Mouse (Mus musculus) hindbrain, embryonic 12.5 days (tissue): ENCODE measurements around the gene Mfap4. TPM values are rescaled to one million over a fixed set of nuclear protein-coding genes. Genes with fewer than 3 reads are reported as not detected.

ENCODE experiments used
- ATAC-seq: fragments of 200-750 bp; cut with Nextera tagmentation; 2 replicates; pipeline ENCODE4 v1.8.0; 2017; ENCODE audit warnings: moderate TSS enrichment; ENCODE audit not compliant: low FRiP score
- H3K27ac ChIP-seq: fragments of 300-500 bp; sonication (generic); 2 replicates; pipeline ENCODE4 v1.5.1; 2016; ENCODE audit warnings: mild to moderate bottlenecking
- H3K27me3 ChIP-seq: fragments of 300-500 bp; sonication (generic); 2 replicates; pipeline ENCODE4 v1.6.1; 2016; ENCODE audit warnings: mild to moderate bottlenecking
- H3K36me3 ChIP-seq: fragments of 300-500 bp; sonication (generic); 2 replicates; pipeline ENCODE4 v1.6.1; 2016; ENCODE audit warnings: mild to moderate bottlenecking
- H3K4me1 ChIP-seq: fragments of 300-500 bp; sonication (generic); 2 replicates; pipeline ENCODE4 v1.6.1; 2016
- H3K4me2 ChIP-seq: fragments of 300-500 bp; sonication (generic); replicated peaks from 2 replicates; pipeline ENCODE4 v1.6.1; 2016; ENCODE audit warnings: mild to moderate bottlenecking
- H3K4me3 ChIP-seq: fragments of 300-500 bp; sonication (generic); 2 replicates; pipeline ENCODE4 v1.5.1; 2016; ENCODE audit warnings: mild to moderate bottlenecking
- H3K9ac ChIP-seq: fragments of 300-500 bp; sonication (generic); 2 replicates; pipeline ENCODE4 v1.6.1; 2016; ENCODE audit warnings: mild to moderate bottlenecking, moderate library complexity
- H3K9me3 ChIP-seq: fragments of 300-500 bp; sonication (generic); replicated peaks from 2 replicates; pipeline ENCODE4 v1.6.1; 2016; ENCODE audit warnings: mild to moderate bottlenecking
- WGBS: fragments of 180-500 bp; shearing (Covaris S2); methylation state at CpG from one replicate; pipeline ENCODE4 v1.1.7; 2016; 5-methylcytosine and 5-hydroxymethylcytosine counted together
- polyA plus RNA-seq: library from polyadenylated mRNA; unstranded; fragments of >200 nt; fragmentation: Nextera tagmentation; extraction: Ambion mirVana; gene quantifications from 2 replicates; pipeline ENCODE4 v1.2.1, GENCODE M21; 2016

The Mfap4 gene
- polyA plus RNA-seq, 1 experiment from 2014 or later = 131 TPM

DNA sequence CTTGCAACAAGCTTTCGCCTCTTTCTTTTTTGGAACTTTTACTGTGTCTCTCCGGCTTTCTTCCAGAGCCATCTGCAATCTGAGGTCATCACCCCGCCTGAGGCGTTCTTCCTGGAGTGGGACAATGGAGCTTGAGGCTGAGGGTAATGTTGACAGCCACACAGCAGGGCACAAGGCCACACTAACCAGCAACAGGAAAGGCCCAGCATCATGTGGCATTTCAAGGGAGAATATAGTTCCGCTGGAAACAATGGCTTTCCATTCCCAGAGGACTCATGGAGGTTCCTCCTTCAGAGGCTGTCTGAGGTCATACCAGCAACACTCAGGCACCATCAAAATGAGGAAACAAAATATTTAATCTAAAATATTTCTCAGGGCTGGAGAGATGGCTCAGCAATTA, 48.3 kb downstream of the Mfap4 start:
- WGBS = 57% methylated on average over 5 of the region's 5 CpGs
- H3K4me3 ChIP-seq = no peak overlapping the region
- ATAC-seq = no peak
- peaks cover 11% of the 10 kb centered on the region for H3K4me1 ChIP-seq
- H3K4me2 ChIP-seq = no peak overlapping the region
- H3K36me3 ChIP-seq = peaks cover 19% of the 10 kb centered on the region; the same call in 1 of the 2 replicates
- no peak overlapping the region for H3K9ac ChIP-seq
- no peaks in the 10 kb centered on the region for H3K9me3 ChIP-seq
- no peaks in the 10 kb centered on the region for H3K27me3 ChIP-seq
- H3K27ac ChIP-seq = no peak overlapping the region

DNA sequence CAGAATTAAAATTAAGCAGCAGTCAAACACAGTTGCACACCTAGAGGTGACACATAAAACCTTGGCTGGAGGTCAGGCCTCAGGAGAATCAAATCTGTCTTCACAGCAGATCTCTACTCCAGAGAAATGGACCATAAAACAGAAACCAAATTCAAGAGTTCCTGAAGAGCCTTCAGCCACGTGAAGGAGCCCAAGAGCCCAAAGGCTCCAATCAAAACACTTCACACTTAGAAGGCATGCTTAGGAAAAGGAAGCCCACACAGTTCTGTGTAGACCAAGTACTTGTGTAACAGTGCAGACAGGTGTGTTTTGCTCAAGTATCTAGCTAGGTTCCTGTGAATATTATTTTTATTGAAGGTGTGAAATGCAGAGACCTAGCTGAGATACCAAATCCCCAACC, 50.3 kb downstream of the Mfap4 start:
- Histone ChIP-seq H3K4me3 (no peak overlapping the region), H3K27ac (no peak overlapping the region), H3K9me3 (no peaks in the 10 kb centered on the region), H3K4me1 (no peaks in the 10 kb centered on the region), H3K9ac (no peak overlapping the region), H3K4me2 (no peak overlapping the region), H3K36me3 (peaks cover 15% of the 10 kb centered on the region; the same call in 1 of the 2 replicates), H3K27me3 (no peaks in the 10 kb centered on the region)
- WGBS = 51% methylated on average over 1 of the region's 1 CpGs
- no peak for ATAC-seq

DNA sequence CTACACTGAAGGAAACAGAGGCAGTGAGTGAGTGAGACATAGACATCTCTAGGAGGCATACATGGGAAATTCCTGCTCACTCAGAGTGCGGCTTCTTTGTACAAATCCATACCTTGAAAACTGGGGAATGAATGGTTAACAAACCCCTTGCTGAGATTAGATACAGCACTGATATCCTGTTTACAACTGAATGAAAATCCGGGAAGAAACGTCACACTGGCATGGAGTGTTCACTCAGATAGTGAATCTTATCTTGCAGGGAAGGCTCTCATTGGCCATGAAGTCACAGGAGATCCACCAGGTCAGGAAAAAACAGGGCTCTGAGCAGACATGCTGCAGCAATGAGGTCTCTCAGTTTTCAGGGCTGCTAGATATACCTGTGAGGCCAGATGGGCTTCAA, 51.7 kb downstream of the Mfap4 start:
- Histone ChIP-seq H3K36me3 (peaks cover 13% of the 10 kb centered on the region; the same call in 1 of the 2 replicates), H3K4me3 (no peak overlapping the region), H3K27ac (no peak overlapping the region), H3K27me3 (no peaks in the 10 kb centered on the region), H3K9me3 (no peaks in the 10 kb centered on the region), H3K4me1 (no peaks in the 10 kb centered on the region), H3K9ac (no peak overlapping the region), H3K4me2 (no peak overlapping the region)
- 69% methylated on average over 3 of the region's 3 CpGs for WGBS
- no peak for ATAC-seq

DNA sequence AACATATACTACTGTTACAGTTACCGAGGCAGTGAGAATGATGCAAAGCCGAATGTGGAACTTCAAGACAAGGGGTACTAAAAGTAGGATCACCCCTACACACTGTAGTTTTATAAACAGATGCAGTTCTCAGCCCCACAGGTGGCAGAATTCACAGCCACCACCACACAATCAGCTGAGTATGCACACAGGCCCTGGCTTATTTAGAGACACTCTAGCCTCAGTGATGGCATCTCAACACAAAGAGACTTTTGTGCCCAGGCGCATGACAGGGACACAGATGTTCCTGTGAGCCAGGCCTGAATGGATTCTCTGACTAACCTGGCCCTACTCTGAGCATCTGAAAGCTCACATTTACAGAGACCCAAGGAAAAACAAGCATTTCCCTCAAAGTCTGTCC, 52.1 kb downstream of the Mfap4 start:
- Histone ChIP-seq H3K36me3 (peaks cover 10% of the 10 kb centered on the region; the same call in 1 of the 2 replicates), H3K27me3 (no peaks in the 10 kb centered on the region), H3K9ac (no peak overlapping the region), H3K4me2 (no peak overlapping the region), H3K4me1 (no peaks in the 10 kb centered on the region), H3K27ac (no peak overlapping the region), H3K4me3 (no peak overlapping the region), H3K9me3 (no peaks in the 10 kb centered on the region)
- no peak for ATAC-seq
- 88% methylated on average over 3 of the region's 3 CpGs for WGBS

Other genes with a start within 250 kb of the Mfap4 start
- 23.7 and 25.9 TPM in 2 replicates for gene Aldh3a2, start 218.0 kb upstream of the Mfap4 start, polyA plus RNA-seq
- gene Slc47a2, start 142.6 kb upstream of the Mfap4 start, polyA plus RNA-seq = not detected in 2 replicates
- gene Slc47a1, start 107.1 kb upstream of the Mfap4 start, polyA plus RNA-seq = 0.10 and 0.20 TPM in 2 replicates
- 5.1 and 7.3 TPM in 2 replicates for gene Rnf112, start 31.3 kb upstream of the Mfap4 start, polyA plus RNA-seq
- 89.0 and 94.9 TPM in 2 replicates for gene Mapk7, start 9.0 kb downstream of the Mfap4 start, polyA plus RNA-seq
- gene B9d1, start 19.7 kb downstream of the Mfap4 start, polyA plus RNA-seq = 32.0 and 33.8 TPM in 2 replicates
- gene Epn2, start 94.3 kb downstream of the Mfap4 start, polyA plus RNA-seq = 42.4 and 44.3 TPM in 2 replicates
- 7.1 and 7.3 TPM in 2 replicates for gene Grap, start 167.8 kb downstream of the Mfap4 start, polyA plus RNA-seq
- 0.41 and 0.50 TPM in 2 replicates for gene Fam83g, start 198.7 kb downstream of the Mfap4 start, polyA plus RNA-seq
- 0.16 TPM in 1 of 2 replicates, not detected in the other for gene Slc5a10, start 235.4 kb downstream of the Mfap4 start, polyA plus RNA-seq